Comparison of ENCODE assay signal across 9 mouse cellular contexts in genomic region chr4:137968203-137968602, GRCm38 (mm10). TPM values are rescaled to one million over a fixed set of nuclear protein-coding genes. Genes with fewer than 3 reads are reported as not detected.
DNase-seq lines count a peak whose midpoint lies in the region; ATAC-seq and TF ChIP-seq lines count a peak whose summit lies in the region.
"Had no signal": no experiment of that assay in that cellular context is flagged by ENCODE, and none has a peak within 500 bp of the region (broad histone marks: within the 10 kb centered on the region; RNA-seq: fewer than 3 reads in every experiment).

No protein-coding gene starts in this region.

- no peak overlapping the region for H3K4me3 ChIP-seq in E14TG2a.4 (replicated peaks; ENCODE audit: low read length)
- H3K4me3 ChIP-seq in embryonic facial prominence, embryonic 14.5 days (ENCODE audit: low read depth, low read length): no peak overlapping the region
- no peak overlapping the region for H3K4me3 ChIP-seq in heart, embryonic 10.5 days
- H3K4me3 ChIP-seq in kidney, postnatal 0 days (replicated peaks; ENCODE audit: low read depth, low read length): no peak overlapping the region
- no peak overlapping the region for H3K4me3 ChIP-seq in liver, embryonic 13.5 days (replicated peaks)
- no peak overlapping the region for H3K4me3 ChIP-seq in neural tube, embryonic 13.5 days
- H3K4me3 ChIP-seq: heart, embryonic 13.5 days had no signal

- no peaks in the 10 kb centered on the region for H3K27me3 ChIP-seq in E14TG2a.4 (ENCODE audit: insufficient read depth, low read length)
- no peaks in the 10 kb centered on the region for H3K27me3 ChIP-seq in embryonic facial prominence, embryonic 14.5 days (replicated peaks; ENCODE audit: control insufficient read depth, insufficient read depth, low read length)
- no peaks in the 10 kb centered on the region for H3K27me3 ChIP-seq in heart, embryonic 10.5 days (ENCODE audit: insufficient read depth, poor library complexity, severe bottlenecking)
- no peaks in the 10 kb centered on the region for H3K27me3 ChIP-seq in kidney, postnatal 0 days (ENCODE audit: insufficient read depth, low read length)
- H3K27me3 ChIP-seq in liver, embryonic 13.5 days: no peaks in the 10 kb centered on the region
- no peaks in the 10 kb centered on the region for H3K27me3 ChIP-seq in neural tube, embryonic 13.5 days
- H3K27me3 ChIP-seq: heart, embryonic 13.5 days had no signal

- no peak overlapping the region for H3K27ac ChIP-seq in embryonic facial prominence, embryonic 14.5 days (replicated peaks; ENCODE audit: low read depth, low read length)
- no peak overlapping the region for H3K27ac ChIP-seq in heart, embryonic 10.5 days
- H3K27ac ChIP-seq in kidney, postnatal 0 days: no peak overlapping the region
- no peak overlapping the region for H3K27ac ChIP-seq in liver, embryonic 13.5 days
- H3K27ac ChIP-seq in neural tube, embryonic 13.5 days (replicated peaks): no peak overlapping the region
- H3K27ac ChIP-seq: heart, embryonic 13.5 days had no signal

- peaks cover 16% of the 10 kb centered on the region for H3K4me1 ChIP-seq in E14TG2a.4 (replicated peaks; ENCODE audit: low read depth, low read length)
- H3K4me1 ChIP-seq in embryonic facial prominence, embryonic 14.5 days (ENCODE audit: control insufficient read depth, insufficient read depth, low read length): no peaks in the 10 kb centered on the region
- H3K4me1 ChIP-seq in heart, embryonic 10.5 days: no peaks in the 10 kb centered on the region
- no peaks in the 10 kb centered on the region for H3K4me1 ChIP-seq in kidney, postnatal 0 days (replicated peaks; ENCODE audit: insufficient read depth, low read length)
- H3K4me1 ChIP-seq in liver, embryonic 13.5 days (replicated peaks): no peaks in the 10 kb centered on the region
- no peaks in the 10 kb centered on the region for H3K4me1 ChIP-seq in neural tube, embryonic 13.5 days (replicated peaks)
- H3K4me1 ChIP-seq: heart, embryonic 13.5 days had no signal

- no peak overlapping the region for H3K9ac ChIP-seq in embryonic facial prominence, embryonic 14.5 days (ENCODE audit: low read depth, low read length)
- H3K9ac ChIP-seq in kidney, postnatal 0 days (ENCODE audit: low read depth, low read length): no peak overlapping the region
- H3K9ac ChIP-seq in liver, embryonic 13.5 days: no peak overlapping the region
- no peak overlapping the region for H3K9ac ChIP-seq in neural tube, embryonic 13.5 days
- H3K9ac ChIP-seq: heart, embryonic 13.5 days had no signal

- 11% methylated on average over 9 of the region's 9 CpGs for WGBS in embryonic facial prominence, embryonic 14.5 days
- 11% methylated on average over 9 of the region's 9 CpGs for WGBS in heart, embryonic 10.5 days
- 6% methylated on average over 9 of the region's 9 CpGs for WGBS in kidney, postnatal 0 days
- WGBS in liver, embryonic 13.5 days (ENCODE audit: insufficient replicate concordance): 11% methylated on average over 9 of the region's 9 CpGs
- WGBS in neural tube, embryonic 13.5 days: 14% methylated on average over 9 of the region's 9 CpGs

- no peak overlapping the region for H3K4me2 ChIP-seq in embryonic facial prominence, embryonic 14.5 days (ENCODE audit: low read depth, low read length)
- H3K4me2 ChIP-seq in kidney, postnatal 0 days (ENCODE audit: low read length): no peak overlapping the region
- no peak overlapping the region for H3K4me2 ChIP-seq in liver, embryonic 13.5 days
- H3K4me2 ChIP-seq in neural tube, embryonic 13.5 days: no peak overlapping the region
- H3K4me2 ChIP-seq: heart, embryonic 13.5 days had no signal

- TF ChIP-seq CTCF in E14TG2a.4 (conservative IDR thresholded peaks at IDR 0.05; ENCODE audit: low read length): peak; percentile 76
- peak; percentile 98 for TF ChIP-seq CTCF in kidney, postnatal 0 days (IDR thresholded peaks at IDR 0.05; ENCODE audit: low read depth)

- peak; percentile 72 for ATAC-seq in embryonic facial prominence, embryonic 14.5 days (ENCODE audit: low read depth)
- peak; percentile 47; the same call in 1 of the 2 replicates for ATAC-seq in kidney, postnatal 0 days (replicated peaks; ENCODE audit: low FRiP score, low read depth)
- ATAC-seq in liver, embryonic 13.5 days (ENCODE audit: low read depth): peak; percentile 22; the same call in 1 of the 2 replicates
- peak; percentile 52 for ATAC-seq in neural tube, embryonic 13.5 days (ENCODE audit: low read depth)

- no peaks in the 10 kb centered on the region for H3K9me3 ChIP-seq in E14TG2a.4 (ENCODE audit: low read length)
- no peaks in the 10 kb centered on the region for H3K9me3 ChIP-seq in embryonic facial prominence, embryonic 14.5 days (ENCODE audit: control insufficient read depth, low read length)
- H3K9me3 ChIP-seq in heart, embryonic 10.5 days: no peaks in the 10 kb centered on the region
- H3K9me3 ChIP-seq in kidney, postnatal 0 days (replicated peaks; ENCODE audit: low read length): no peaks in the 10 kb centered on the region
- no peaks in the 10 kb centered on the region for H3K9me3 ChIP-seq in liver, embryonic 13.5 days (replicated peaks)
- H3K9me3 ChIP-seq in neural tube, embryonic 13.5 days: no peaks in the 10 kb centered on the region
- H3K9me3 ChIP-seq: heart, embryonic 13.5 days had no signal

- DNase-seq in adrenal gland, postnatal 36 days: peak; percentile 71 to 73
- DNase-seq in embryonic facial prominence, embryonic 14.5 days (ENCODE audit: low spot score): peak; percentile 87
- peak; percentile 89 for DNase-seq in heart, embryonic 10.5 days (ENCODE audit: low spot score)
- peak; percentile 90 for DNase-seq in kidney, postnatal 0 days (ENCODE audit: low spot score)
- peak; percentile 48 for DNase-seq in liver, embryonic 13.5 days
- DNase-seq in thymus, adult 18-20 months: peak; percentile 40 to 48

- H3K36me3 ChIP-seq in E14TG2a.4 (ENCODE audit: insufficient read depth, low read length): peaks cover 8% of the 10 kb centered on the region
- peaks cover 29% of the 10 kb centered on the region; the same call in 1 of the 2 replicates for H3K36me3 ChIP-seq in embryonic facial prominence, embryonic 14.5 days (ENCODE audit: control insufficient read depth, insufficient read depth, low read length)
- H3K36me3 ChIP-seq in heart, embryonic 10.5 days: peaks cover 31% of the 10 kb centered on the region
- H3K36me3 ChIP-seq in kidney, postnatal 0 days (ENCODE audit: insufficient read depth, low read length): peaks cover 3% of the 10 kb centered on the region; the same call in 1 of the 2 replicates
- H3K36me3 ChIP-seq in liver, embryonic 13.5 days: peaks cover 3% of the 10 kb centered on the region; the same call in 1 of the 2 replicates
- H3K36me3 ChIP-seq in neural tube, embryonic 13.5 days: 0 out of 2 replicates have a peak, but pooled peaks cover 3% of the 10 kb centered on the region

RNA-seq across cellular contexts. Expression of gene Eif4g3, which starts 24.6 kb away (rescaled TPM):
- 100 to 1,000 TPM in 1 of 2 experiments, 10 to 100 TPM in 1; 81.8 to 111 TPM for total RNA-seq in adrenal gland, postnatal 36 days (2021)
- polyA plus RNA-seq in embryonic facial prominence, embryonic 14.5 days (2014; fragmentation: Nextera tagmentation; extraction: Ambion mirVana): 33.9 and 35.4 TPM in 2 replicates
- polyA plus RNA-seq in heart, embryonic 10.5 days (2016; fragmentation: Nextera tagmentation; extraction: Ambion mirVana): 29.0 and 35.3 TPM in 2 replicates
- polyA plus RNA-seq in kidney, postnatal 0 days (2015; fragmentation: Nextera tagmentation; extraction: Ambion mirVana): 26.6 and 28.6 TPM in 2 replicates
- polyA plus RNA-seq in liver, embryonic 13.5 days (2015; fragmentation: Nextera tagmentation; extraction: Ambion mirVana): 7.3 and 7.9 TPM in 2 replicates
- 51.1 TPM in 2 replicates for polyA plus RNA-seq in neural tube, embryonic 13.5 days (2015; fragmentation: Nextera tagmentation; extraction: Ambion mirVana)

Comparison
In these comparisons a context has a peak if more than half of its experiments do, and no peak if none do; other contexts are left out.
1. ATAC-seq: peak in every context shown above with its lines; median percentile 72 in embryonic facial prominence, embryonic 14.5 days; 52 in neural tube, embryonic 13.5 days; 47 in kidney, postnatal 0 days; 22 in liver, embryonic 13.5 days.